Mouse (Mus musculus): ENCODE data around the gene Wfikkn2.

- TF ChIP-seq CTCF (IDR thresholded peaks at IDR 0.05; ENCODE audit: insufficient read depth, low read depth, low read length) = no peak
- no peak for TF ChIP-seq POLR2A (IDR thresholded peaks at IDR 0.05; ENCODE audit: insufficient read depth, low read depth, low read length)
Observed at GRCm38 (mm10) chr11:94206398-94207114, 39.2 kb downstream of the Wfikkn2 start.

Data from olfactory bulb, adult 2 months (tissue).